Mouse (Mus musculus): Measurements from ENCODE around the gene Meiob.

Meiob gene

GRCm38 (mm10) chr17:24874405-24874745 lies 70.3 kb downstream of the Meiob start:
- DNase-seq (ENCODE audit: low spot score), result no peak

- no peak for DNase-seq (ENCODE audit: low spot score)
These were observed 70.9 kb downstream of the Meiob start for GRCm38 (mm10) chr17:24874989-24875388.

- DNase-seq (ENCODE audit: low spot score), result no peak
These were observed 73.4 kb downstream of the Meiob start for GRCm38 (mm10) chr17:24877336-24878116.

- no peak for DNase-seq (ENCODE audit: low spot score)
These were observed 74.0 kb downstream of the Meiob start for GRCm38 (mm10) chr17:24878117-24878397.

- DNase-seq (ENCODE audit: low spot score), result no peak
These were observed 74.4 kb downstream of the Meiob start for GRCm38 (mm10) chr17:24878531-24878930.

- DNase-seq (ENCODE audit: low spot score), result no peak
These were observed 77.8 kb downstream of the Meiob start for GRCm38 (mm10) chr17:24881738-24882440.

GRCm38 (mm10) chr17:24884391-24884790 lies 80.3 kb downstream of the Meiob start:
- no peak for DNase-seq (ENCODE audit: low spot score)

GRCm38 (mm10) chr17:24885356-24886133 lies 81.5 kb downstream of the Meiob start:
- no peak for DNase-seq (ENCODE audit: low spot score)

GRCm38 (mm10) chr17:24886134-24886931 lies 82.2 kb downstream of the Meiob start, which contains the start of the genes Nubp2 and Spsb3:
Gene Nubp2, minus strand, starts transcription at chr17:24886349.
Gene Spsb3, plus strand, starts transcription at chr17:24886643.
- DNase-seq (ENCODE audit: low spot score), result peak; percentile 98

GRCm38 (mm10) chr17:24886932-24887271 lies 82.8 kb downstream of the Meiob start:
- peak; percentile 29 for DNase-seq (ENCODE audit: low spot score)

- DNase-seq (ENCODE audit: low spot score), result no peak
These were observed 83.4 kb downstream of the Meiob start for GRCm38 (mm10) chr17:24887291-24888080.

GRCm38 (mm10) chr17:24888862-24889261 lies 84.8 kb downstream of the Meiob start:
- no peak for DNase-seq (ENCODE audit: low spot score)
